Mouse (Mus musculus): ENCODE measurements at regions not wholly inside any gene's neighbourhood (a gene's known extent, or its start where the extent isn't known, plus 50 kb on each side); places are given as distances from the start of the nearest gene placed in this dataset.
"Not testable (repeated sequence)": the region's sequence is repeated elsewhere in the genome, so short reads cannot be mapped to it uniquely, and the experiment has no call there.

- H3K4me3 ChIP-seq (ENCODE audit: low read depth, low read length); ATAC-seq (ENCODE audit: insufficient read depth, low read depth); H3K36me3 ChIP-seq (replicated peaks; ENCODE audit: control insufficient read depth, insufficient read depth, low read length); H3K27ac ChIP-seq (ENCODE audit: low read depth); H3K4me1 ChIP-seq (ENCODE audit: control insufficient read depth, insufficient read depth); H3K4me2 ChIP-seq (ENCODE audit: low read depth, low read length); H3K9me3 ChIP-seq (replicated peaks; ENCODE audit: control insufficient read depth, low read length); DNase-seq (ENCODE audit: low spot score); H3K9ac ChIP-seq (replicated peaks; ENCODE audit: low read depth, low read length); H3K27me3 ChIP-seq (ENCODE audit: control insufficient read depth, insufficient read depth, low read length): not testable (repeated sequence)
- WGBS = 61% methylated on average over 4 of the region's 4 CpGs
Measured at GRCm38 (mm10) chr12:20802027-20802426, 188.2 kb upstream of the Asap2 start.

- not testable (repeated sequence) for H3K4me1 ChIP-seq (ENCODE audit: control insufficient read depth, insufficient read depth); H3K27ac ChIP-seq (ENCODE audit: low read depth); H3K9ac ChIP-seq (replicated peaks; ENCODE audit: low read depth, low read length); DNase-seq (ENCODE audit: low spot score); H3K4me3 ChIP-seq (ENCODE audit: low read depth, low read length); H3K4me2 ChIP-seq (ENCODE audit: low read depth, low read length); H3K9me3 ChIP-seq (replicated peaks; ENCODE audit: control insufficient read depth, low read length); ATAC-seq (ENCODE audit: insufficient read depth, low read depth); H3K36me3 ChIP-seq (replicated peaks; ENCODE audit: control insufficient read depth, insufficient read depth, low read length); H3K27me3 ChIP-seq (ENCODE audit: control insufficient read depth, insufficient read depth, low read length)
- WGBS = 76% methylated on average over 4 of the region's 5 CpGs
Measured at GRCm38 (mm10) chr12:20805466-20805865, 184.8 kb upstream of the Asap2 start.

GRCm38 (mm10) chr12:20806681-20807080, 183.6 kb upstream of the Asap2 start:
- ATAC-seq (ENCODE audit: insufficient read depth, low read depth) (no peak), DNase-seq (ENCODE audit: low spot score) (no peak)
- H3K36me3 ChIP-seq (replicated peaks; ENCODE audit: control insufficient read depth, insufficient read depth, low read length) = no peaks in the 10 kb centered on the region
- no peaks in the 10 kb centered on the region for H3K9me3 ChIP-seq (replicated peaks; ENCODE audit: control insufficient read depth, low read length)
- WGBS = 83% methylated on average over 2 of the region's 2 CpGs
- no peak overlapping the region for H3K4me2 ChIP-seq (ENCODE audit: low read depth, low read length)
- no peaks in the 10 kb centered on the region for H3K4me1 ChIP-seq (ENCODE audit: control insufficient read depth, insufficient read depth)
- no peak overlapping the region for H3K9ac ChIP-seq (replicated peaks; ENCODE audit: low read depth, low read length)
- no peak for TF ChIP-seq CTCF (IDR thresholded peaks at IDR 0.05; ENCODE audit: low read depth)
- TF ChIP-seq EP300 (IDR thresholded peaks at IDR 0.05; ENCODE audit: low read depth) = no peak
- no peaks in the 10 kb centered on the region for H3K27me3 ChIP-seq (ENCODE audit: control insufficient read depth, insufficient read depth, low read length)
- H3K27ac ChIP-seq (ENCODE audit: low read depth) = no peak overlapping the region
- H3K4me3 ChIP-seq (ENCODE audit: low read depth, low read length) = no peak overlapping the region

GRCm38 (mm10) chr12:20813836-20814235, 176.4 kb upstream of the Asap2 start:
- not testable (repeated sequence) for H3K4me1 ChIP-seq (ENCODE audit: control insufficient read depth, insufficient read depth); H3K9ac ChIP-seq (replicated peaks; ENCODE audit: low read depth, low read length); ATAC-seq (ENCODE audit: insufficient read depth, low read depth); H3K27me3 ChIP-seq (ENCODE audit: control insufficient read depth, insufficient read depth, low read length); H3K4me3 ChIP-seq (ENCODE audit: low read depth, low read length); DNase-seq (ENCODE audit: low spot score); H3K36me3 ChIP-seq (replicated peaks; ENCODE audit: control insufficient read depth, insufficient read depth, low read length); H3K4me2 ChIP-seq (ENCODE audit: low read depth, low read length); H3K27ac ChIP-seq (ENCODE audit: low read depth)
- H3K9me3 ChIP-seq (replicated peaks; ENCODE audit: control insufficient read depth, low read length) = peaks cover 11% of the 10 kb centered on the region; the same call in 1 of the 2 replicates
- WGBS = 71% methylated on average over 6 of the region's 6 CpGs

GRCm38 (mm10) chr12:20815121-20815520, 175.1 kb upstream of the Asap2 start:
- H3K9me3 ChIP-seq (replicated peaks; ENCODE audit: control insufficient read depth, low read length) = peaks cover 11% of the 10 kb centered on the region; the same call in 1 of the 2 replicates
- DNase-seq (ENCODE audit: low spot score); H3K4me1 ChIP-seq (ENCODE audit: control insufficient read depth, insufficient read depth); H3K27me3 ChIP-seq (ENCODE audit: control insufficient read depth, insufficient read depth, low read length); H3K9ac ChIP-seq (replicated peaks; ENCODE audit: low read depth, low read length); H3K36me3 ChIP-seq (replicated peaks; ENCODE audit: control insufficient read depth, insufficient read depth, low read length); H3K27ac ChIP-seq (ENCODE audit: low read depth): not testable (repeated sequence)
- 24% methylated on average over 38 of the region's 40 CpGs for WGBS
- ATAC-seq (ENCODE audit: insufficient read depth, low read depth) = peak; percentile 47
- H3K4me2 ChIP-seq (ENCODE audit: low read depth, low read length) = peak overlapping the region; percentile 46
- H3K4me3 ChIP-seq (ENCODE audit: low read depth, low read length) = peak overlapping the region; percentile 49

- peak; percentile 5 for DNase-seq (ENCODE audit: low spot score)
- TF ChIP-seq CTCF (IDR thresholded peaks at IDR 0.05; ENCODE audit: low read depth) = no peak
- TF ChIP-seq EP300 (IDR thresholded peaks at IDR 0.05; ENCODE audit: low read depth) = no peak
Measured at GRCm38 (mm10) chr12:20815599-20815998, 174.7 kb upstream of the Asap2 start.

GRCm38 (mm10) chr12:20843661-20844320, 146.5 kb upstream of the Asap2 start:
- not testable (repeated sequence) for H3K9me3 ChIP-seq (replicated peaks; ENCODE audit: control insufficient read depth, low read length); H3K36me3 ChIP-seq (replicated peaks; ENCODE audit: control insufficient read depth, insufficient read depth, low read length); H3K27me3 ChIP-seq (ENCODE audit: control insufficient read depth, insufficient read depth, low read length); DNase-seq (ENCODE audit: low spot score); H3K4me3 ChIP-seq (ENCODE audit: low read depth, low read length); H3K4me1 ChIP-seq (ENCODE audit: control insufficient read depth, insufficient read depth); H3K9ac ChIP-seq (replicated peaks; ENCODE audit: low read depth, low read length); ATAC-seq (ENCODE audit: insufficient read depth, low read depth); H3K27ac ChIP-seq (ENCODE audit: low read depth); H3K4me2 ChIP-seq (ENCODE audit: low read depth, low read length)
- 54% methylated on average over 4 of the region's 4 CpGs for WGBS

More at GRCm38 (mm10) chr12:20815599-20815998, 174.7 kb upstream of the Asap2 start:
- H3K9me3 ChIP-seq (replicated peaks; ENCODE audit: control insufficient read depth, low read length) = peaks cover 11% of the 10 kb centered on the region; the same call in 1 of the 2 replicates
- H3K27me3 ChIP-seq (ENCODE audit: control insufficient read depth, insufficient read depth, low read length) = no peaks in the 10 kb centered on the region
- H3K4me1 ChIP-seq (ENCODE audit: control insufficient read depth, insufficient read depth) = no peaks in the 10 kb centered on the region
- H3K36me3 ChIP-seq (replicated peaks; ENCODE audit: control insufficient read depth, insufficient read depth, low read length) = no peaks in the 10 kb centered on the region
- 7% methylated on average over 32 of the region's 38 CpGs for WGBS
- H3K4me3 ChIP-seq (ENCODE audit: low read depth, low read length) = peak overlapping the region; percentile 49
- H3K27ac ChIP-seq (ENCODE audit: low read depth) = no peak overlapping the region
- peak overlapping the region; percentile 46 for H3K4me2 ChIP-seq (ENCODE audit: low read depth, low read length)
- H3K9ac ChIP-seq (replicated peaks; ENCODE audit: low read depth, low read length) = no peak overlapping the region; the same call in 1 of the 2 replicates
- ATAC-seq (ENCODE audit: insufficient read depth, low read depth) = peak; percentile 94

Measured in heart, postnatal 0 days (tissue).